ENCODE assay signal across 8 mouse cellular contexts in genomic region chr9:10904616-10905363, GRCm38 (mm10). TPM values are rescaled to one million over a fixed set of nuclear protein-coding genes. Genes with fewer than 3 reads are reported as not detected.
DNase-seq lines count a peak whose midpoint lies in the region; ATAC-seq and TF ChIP-seq lines count a peak whose summit lies in the region.

Gene Cntn5 (minus strand): TSS chr9:10904775.

- H3K4me3 ChIP-seq in olfactory bulb, adult 2 months (ENCODE audit: insufficient read depth, low read depth, low read length): peak within 1 kb of the TSS; percentile 78

- no peak for TF ChIP-seq POLR2A in olfactory bulb, adult 2 months (IDR thresholded peaks at IDR 0.05; ENCODE audit: insufficient read depth, low read depth, low read length)

- ATAC-seq in cerebellum, adult (ENCODE audit: insufficient number of reproducible peaks, low FRiP score, low TSS enrichment): peak; percentile 52
- peak; percentile 86 for ATAC-seq in frontal cortex, adult (ENCODE audit: low TSS enrichment)

- TF ChIP-seq CTCF in olfactory bulb, adult 2 months (IDR thresholded peaks at IDR 0.05; ENCODE audit: insufficient read depth, low read depth, low read length): no peak

- H3K4me1 ChIP-seq in olfactory bulb, adult 2 months (ENCODE audit: control insufficient read depth, insufficient read depth, low read length): peaks cover 9% of the 10 kb centered on the region

- WGBS in olfactory bulb, adult 2 months: 2% methylated on average over 28 of the region's 28 CpGs

- H3K27ac ChIP-seq in olfactory bulb, adult 2 months (ENCODE audit: insufficient read depth, low read depth, low read length): peak within 1 kb of the TSS; percentile 29; the same call in 1 of the 2 replicates

- no peak for DNase-seq in cerebellum, adult 9-10 months
- peak; percentile 18 to 39 for DNase-seq in cerebellum, adult 18-20 months
- peak; percentile 27 to 78 for DNase-seq in left cerebral cortex, adult 9 months (ENCODE audit: low spot score in 2 of 2)
- no peak for DNase-seq in thymus, postnatal 10 days (ENCODE audit: low spot score in 2 of 2)
- DNase-seq in urinary bladder, postnatal 25 days (ENCODE audit: low spot score): no peak

RNA-seq across cellular contexts. Expression of gene Cntn5, which starts in this region (rescaled TPM):
- not detected in 2 replicates for polyA plus RNA-seq in olfactory bulb, adult 2 months (2012; ENCODE audit: insufficient read depth, insufficient read length, low replicate concordance, missing spikeins)

Comparison
In these comparisons a context has a peak if more than half of its experiments do, and no peak if none do; other contexts are left out.
1. DNase-seq: peak in cerebellum, adult 18-20 months (2 of 2) and left cerebral cortex, adult 9 months (2 of 2); none in cerebellum, adult 9-10 months (single experiment), thymus, postnatal 10 days (0 of 2) and urinary bladder, postnatal 25 days (single experiment).